Mouse (Mus musculus) ovary, postnatal 36 days (tissue): Measurements from ENCODE around the gene Vps37c.

ENCODE experiments used
- DNase-seq: peaks from one replicate; pipeline ENCODE4 v3.0.0; 2022; ENCODE audit warnings: low spot score, mixed read lengths

Gene Vps37c

GRCm38 (mm10) chr19:10714168-10714567, 25.6 kb downstream of the Vps37c start:
- no peak for DNase-seq

- peak; percentile 57 for DNase-seq
These were observed 26.3 kb downstream of the Vps37c start for GRCm38 (mm10) chr19:10714682-10715475.

GRCm38 (mm10) chr19:10715476-10715875, 26.9 kb downstream of the Vps37c start:
- DNase-seq: no peak

DNA sequence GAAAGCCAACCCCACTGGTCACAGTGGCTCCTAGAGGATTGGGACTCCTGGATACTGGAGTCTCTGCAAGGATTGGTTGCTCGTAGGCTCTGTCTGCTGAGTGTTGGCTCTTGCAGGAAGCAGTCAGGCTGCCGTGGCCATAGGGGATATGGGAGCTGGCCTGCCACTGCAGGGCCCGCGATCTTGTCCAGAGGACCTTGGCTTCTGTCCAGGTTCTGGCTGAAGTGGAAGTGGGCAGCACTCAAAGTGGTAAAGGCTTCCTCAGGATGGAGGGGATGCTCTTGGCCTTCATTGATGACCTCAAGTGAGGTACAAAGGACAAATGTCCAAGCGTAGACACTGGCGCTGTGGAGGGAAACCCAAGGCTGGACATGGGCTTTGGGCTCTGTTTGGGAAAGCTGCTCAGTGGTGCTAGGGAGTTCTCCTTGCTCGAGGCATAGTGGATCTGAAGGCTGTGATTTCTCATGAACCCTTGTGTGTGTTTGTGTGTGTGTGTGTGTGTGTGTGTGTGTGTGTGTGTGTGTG, 29.8 kb downstream of the Vps37c start:
- no peak for DNase-seq

DNA sequence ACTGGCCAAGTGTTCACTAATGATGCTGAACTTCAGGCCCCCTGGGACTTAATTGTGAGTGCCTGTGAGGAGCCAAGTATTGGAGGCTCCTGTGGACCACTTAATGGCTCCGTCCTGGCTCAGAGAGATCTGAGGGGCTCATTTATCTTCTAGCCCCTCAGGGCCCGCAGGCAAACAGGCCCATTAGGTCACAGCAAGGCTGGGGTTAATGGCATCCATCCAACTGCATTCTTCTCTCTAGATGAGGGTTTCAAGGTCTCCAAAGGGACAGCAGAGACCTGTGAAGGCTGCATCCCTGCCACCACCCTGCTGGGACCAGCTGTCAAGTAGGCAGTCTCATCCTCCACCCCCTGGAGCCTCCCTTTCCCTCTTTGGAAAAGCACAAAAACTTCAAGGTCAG, 31.2 kb downstream of the Vps37c start:
- DNase-seq: no peak

- no peak for DNase-seq
These were observed 32.0 kb downstream of the Vps37c start for GRCm38 (mm10) chr19:10720524-10720923.

DNA sequence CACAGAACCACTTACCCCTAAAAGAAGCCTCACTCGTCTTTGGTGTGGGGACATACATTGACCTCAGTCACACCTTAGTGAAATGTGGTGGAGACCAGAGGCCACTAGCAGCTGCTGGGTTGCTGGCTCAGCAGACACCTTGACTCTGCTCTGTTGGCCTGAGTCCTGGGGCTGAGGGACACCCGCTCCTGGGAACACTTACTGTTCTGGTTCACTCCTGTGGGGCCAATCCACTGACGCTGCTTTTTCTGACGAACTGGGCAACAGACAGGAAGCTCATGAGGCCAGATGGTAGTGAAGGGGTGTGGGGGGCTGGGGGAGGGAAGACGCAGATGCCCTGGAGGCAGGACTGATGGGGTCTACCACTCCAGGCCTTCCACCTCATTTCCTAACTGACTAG, 32.5 kb downstream of the Vps37c start:
- no peak for DNase-seq

DNA sequence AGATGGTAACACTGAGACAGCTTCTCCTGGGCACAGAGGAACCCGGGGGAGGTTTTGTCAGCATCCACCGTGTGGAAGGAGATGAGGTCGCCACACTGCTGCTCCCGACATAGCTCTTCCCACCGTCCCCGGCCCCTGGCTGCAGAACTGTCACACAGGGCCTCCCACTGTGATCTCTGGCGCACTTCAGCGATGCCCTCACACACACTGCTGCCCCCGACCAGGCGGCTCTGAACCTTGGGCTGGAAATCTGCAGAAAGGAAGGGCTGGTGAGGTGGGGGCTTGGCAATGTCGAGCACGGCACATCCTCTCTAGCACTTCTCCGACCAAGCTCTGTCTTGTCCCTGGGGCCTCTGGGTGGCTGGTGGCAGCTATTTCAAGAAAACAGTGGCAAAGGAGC, 34.5 kb downstream of the Vps37c start:
- no peak for DNase-seq

GRCm38 (mm10) chr19:10723649-10724048, 35.1 kb downstream of the Vps37c start:
- DNase-seq: no peak

DNA sequence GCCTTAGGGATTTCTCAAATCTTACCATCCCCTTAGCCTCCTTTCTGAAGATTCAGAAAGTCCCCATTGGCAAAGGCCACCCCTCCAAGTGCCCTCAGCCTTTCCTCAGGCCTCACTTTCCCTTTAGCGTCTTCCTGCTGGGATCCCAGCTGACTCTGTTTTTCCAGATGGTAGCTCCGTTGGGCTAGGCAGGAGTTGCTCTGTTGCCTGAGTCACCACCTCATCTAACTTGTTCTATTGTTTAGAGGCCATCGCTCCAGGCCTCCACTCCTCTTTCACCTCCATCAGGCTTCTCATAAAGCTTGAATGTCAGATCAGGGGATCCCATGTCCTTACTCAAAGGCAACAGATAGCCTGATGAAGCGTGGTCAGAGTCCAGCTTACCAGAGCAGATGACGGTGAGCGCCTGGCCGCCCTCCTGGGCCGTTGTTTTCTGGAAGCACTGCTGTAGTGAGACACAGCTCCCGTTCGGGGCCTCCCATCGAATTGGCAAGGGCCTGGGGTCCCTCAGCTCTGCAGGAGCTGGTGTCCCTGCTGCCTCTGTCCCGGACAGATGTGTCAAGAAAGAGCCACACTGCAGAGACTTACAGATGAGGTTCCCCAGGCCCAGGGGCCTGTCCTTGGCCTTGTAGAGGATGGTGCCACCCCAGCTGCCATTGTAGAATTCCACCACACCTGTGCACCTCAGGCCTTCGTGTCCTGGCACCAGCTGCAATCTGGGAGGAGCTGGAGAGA, 36.3 kb downstream of the Vps37c start:
- no peak for DNase-seq

GRCm38 (mm10) chr19:10729889-10730288, 41.4 kb downstream of the Vps37c start:
- DNase-seq: no peak

DNA sequence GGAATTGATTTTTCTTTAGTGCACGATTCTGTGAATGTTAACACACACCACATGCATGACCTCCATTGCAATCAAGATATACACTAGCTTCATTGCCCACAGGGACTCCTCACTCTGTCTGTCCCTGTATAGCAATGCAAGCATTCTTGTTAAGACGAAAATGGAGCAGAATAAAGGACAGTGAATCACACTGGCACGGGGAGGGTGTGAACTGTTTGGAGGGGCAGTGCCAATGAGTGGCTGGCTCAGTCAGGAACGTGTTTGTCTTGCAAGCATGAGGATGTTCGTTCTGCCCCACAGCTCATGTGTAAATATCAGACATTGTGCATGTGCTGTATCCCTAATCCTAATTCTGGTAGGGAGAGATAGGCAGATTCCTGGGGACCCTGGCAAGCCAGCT, 41.9 kb downstream of the Vps37c start:
- DNase-seq: no peak

DNA sequence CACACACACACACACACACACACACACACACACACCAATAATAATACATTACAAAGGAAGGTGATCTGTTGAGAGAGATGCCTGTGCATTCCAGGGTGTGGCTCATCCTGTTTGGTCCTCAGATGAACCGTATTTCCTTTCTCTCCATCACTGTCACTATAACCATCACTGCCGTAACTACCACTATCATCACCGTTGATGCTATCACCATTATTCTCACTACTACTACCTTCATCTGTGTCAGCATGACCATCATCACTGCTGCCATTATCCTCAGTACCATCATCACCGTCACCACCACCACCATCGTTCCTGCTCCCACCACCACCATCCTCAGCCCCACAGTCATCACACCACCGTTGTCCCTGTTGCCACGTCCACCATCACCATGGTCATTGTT, 43.4 kb downstream of the Vps37c start:
- no peak for DNase-seq

- no peak for DNase-seq
These were observed 44.2 kb downstream of the Vps37c start for GRCm38 (mm10) chr19:10732741-10733140.

DNA sequence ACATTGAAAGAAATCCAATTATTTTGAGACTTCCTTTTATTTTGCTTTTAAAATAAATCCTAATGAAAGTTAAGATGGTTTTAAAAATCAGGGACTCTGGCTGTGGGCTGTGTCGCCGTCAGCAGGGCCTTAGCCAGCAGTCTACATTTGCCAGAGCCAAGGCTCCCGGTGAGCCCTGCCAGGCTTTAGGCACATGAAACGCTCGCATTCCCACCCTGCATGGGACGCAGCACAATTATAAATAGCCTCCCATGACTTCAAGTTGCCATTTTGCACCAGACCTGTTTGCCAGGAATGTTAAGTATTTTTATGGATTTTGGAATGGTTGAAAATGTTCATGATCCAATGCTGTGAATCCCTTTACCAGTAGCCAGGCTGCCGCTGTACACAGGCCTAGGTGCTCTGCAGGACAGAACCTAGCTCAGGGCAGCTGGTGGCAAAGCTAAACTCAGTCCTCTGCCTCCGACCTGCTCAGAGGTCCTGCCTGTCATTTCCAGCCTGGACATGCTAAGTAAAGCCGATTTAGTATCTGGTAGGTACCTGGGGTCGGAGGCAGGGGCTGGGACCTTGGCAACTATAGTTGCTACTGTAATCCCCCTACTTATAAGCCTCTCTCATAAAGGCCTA, 45.1 kb downstream of the Vps37c start:
- no peak for DNase-seq

- DNase-seq: no peak
These were observed 46.0 kb downstream of the Vps37c start for GRCm38 (mm10) chr19:10734554-10734953.

- DNase-seq: no peak
These were observed 46.5 kb downstream of the Vps37c start for GRCm38 (mm10) chr19:10735061-10735460.

DNA sequence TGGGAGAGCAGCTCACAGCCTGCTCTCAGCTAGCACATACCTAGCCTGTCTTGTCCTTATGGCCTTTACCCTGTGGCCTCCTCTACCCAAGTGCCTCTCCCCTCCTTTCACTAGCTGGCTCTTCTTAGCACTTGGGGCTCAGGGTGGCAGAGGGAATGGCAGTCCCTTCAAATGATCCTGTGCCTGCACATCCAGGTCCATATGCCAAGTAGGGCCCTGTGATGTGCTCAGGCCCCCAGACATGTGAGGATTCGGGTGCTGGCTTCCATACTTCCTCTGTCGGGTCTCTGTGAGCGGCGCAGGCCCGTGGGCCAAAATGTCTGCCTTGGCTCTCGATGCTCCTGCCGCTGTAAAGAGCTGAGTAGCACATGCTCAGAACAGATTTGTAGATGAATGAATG, 47.3 kb downstream of the Vps37c start:
- no peak for DNase-seq

DNA sequence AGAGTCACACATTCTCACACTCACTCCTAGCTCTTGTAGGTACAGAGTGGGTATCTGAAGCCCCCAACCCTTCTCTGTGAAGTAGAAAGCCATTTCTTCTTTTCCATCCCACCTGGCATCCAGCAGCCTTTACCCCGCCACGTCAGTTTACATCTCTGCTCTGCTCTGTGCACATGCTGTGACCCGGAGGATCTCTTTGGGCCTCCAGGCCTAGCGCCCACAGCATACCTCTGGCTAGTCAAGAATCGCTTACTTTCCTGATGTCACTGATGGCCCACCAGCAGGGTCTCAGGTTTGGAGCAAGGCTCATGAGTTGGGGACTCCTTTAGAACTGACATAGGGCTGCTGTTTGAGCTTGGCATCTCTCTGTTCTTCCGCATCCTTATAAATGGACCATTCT, 49.5 kb downstream of the Vps37c start:
- DNase-seq: no peak

GRCm38 (mm10) chr19:10738811-10739210, 50.3 kb downstream of the Vps37c start, which contains the start of gene Cd5:
TSS of gene Cd5 (minus strand) at chr19:10739002.
- no peak for DNase-seq

GRCm38 (mm10) chr19:10739916-10740315, 51.4 kb downstream of the Vps37c start:
- DNase-seq: no peak

DNA sequence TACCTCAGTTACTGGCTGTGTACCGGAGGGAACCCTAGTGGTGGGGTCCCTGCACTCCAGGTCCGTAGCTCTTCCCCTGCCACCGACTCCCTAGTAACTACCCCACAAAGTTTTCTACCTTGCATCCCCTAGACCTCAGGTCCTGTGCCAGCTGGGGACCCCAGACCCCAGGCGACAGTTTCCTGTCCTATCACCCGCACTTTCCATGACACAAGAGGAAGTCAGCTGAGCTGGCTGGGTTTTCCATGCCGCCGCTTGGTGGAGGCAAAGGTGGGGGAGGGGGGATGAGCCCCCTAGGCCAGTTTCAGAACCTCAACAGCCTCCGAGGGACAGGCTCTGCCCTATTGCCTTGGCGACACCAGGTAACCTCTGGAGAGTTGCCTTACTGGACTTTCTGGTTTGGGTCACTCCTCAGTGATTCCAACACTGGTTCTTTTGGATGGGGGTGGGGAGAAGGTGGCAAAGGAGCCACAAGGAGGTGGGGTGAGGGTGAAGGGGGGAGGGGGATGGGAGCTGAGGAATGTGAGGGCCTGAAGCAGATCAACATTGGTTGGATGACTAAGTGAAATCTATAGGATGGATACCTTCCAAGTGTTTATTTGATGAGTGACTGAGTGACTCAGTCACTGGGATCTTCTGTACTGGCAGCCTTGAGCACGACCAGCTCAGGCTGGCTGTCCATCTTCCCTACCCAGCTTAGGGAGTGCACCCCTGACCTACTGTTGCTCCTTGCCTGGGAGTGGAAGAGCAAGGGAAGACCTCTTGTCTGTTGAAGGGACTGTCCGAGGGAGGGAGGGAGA, 52.3 kb downstream of the Vps37c start:
- no peak for DNase-seq
